Mouse (Mus musculus) heart, postnatal 36 days (tissue): ENCODE results near the gene Rita1. TPM values are rescaled to one million over a fixed set of nuclear protein-coding genes. Genes with fewer than 3 reads are reported as not detected.
A peak's percentile ranks its signal among the peaks of the same experiment; 100 is the strongest.

Experiments
- DNase-seq, 2 experiments: peaks; one replicate each; pipeline ENCODE4 v3.0.0; 2021 to 2022
- intact Hi-C: fragments of 180-260 bp; cut with DNase I; formaldehyde crosslinking; loops from one replicate; pipeline ENCODE4 v1.15.1; 2025
- total RNA-seq, 2 experiments: library from RNA; stranded (reverse); gene quantifications; 2 replicates each; pipeline ENCODE4 v1.2.3; 2021

Rita1 gene
- total RNA-seq, 2 experiments from 2014 or later = 15.0 to 17.1 TPM

DNA sequence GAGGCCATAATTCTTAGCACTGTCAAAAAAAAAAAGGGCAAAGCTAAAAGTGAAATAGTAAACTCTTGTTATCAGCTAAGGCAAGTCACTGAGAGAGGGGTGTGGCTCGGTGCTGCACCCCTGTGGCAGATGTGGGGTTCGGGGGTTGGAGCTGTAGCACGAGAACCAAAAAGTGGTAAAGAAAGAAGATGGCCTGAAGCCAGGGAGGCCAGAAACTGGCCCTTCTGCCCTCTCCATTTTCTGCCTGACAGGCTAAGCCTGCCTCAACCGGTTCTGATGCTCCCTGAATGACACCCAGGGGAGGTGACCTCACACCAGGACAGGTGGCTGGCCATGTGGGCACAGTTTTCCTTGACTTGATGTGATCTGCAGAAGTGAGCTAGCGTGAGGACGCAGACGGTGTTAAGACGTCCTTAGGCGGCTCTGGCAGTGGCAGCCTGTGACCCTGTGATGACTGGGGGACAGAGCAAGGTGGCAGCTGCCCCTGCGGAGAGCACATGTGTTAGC, 34.4 kb downstream of the Rita1 start:
- intact Hi-C loops = no loop called here
- no peak for DNase-seq

DNA sequence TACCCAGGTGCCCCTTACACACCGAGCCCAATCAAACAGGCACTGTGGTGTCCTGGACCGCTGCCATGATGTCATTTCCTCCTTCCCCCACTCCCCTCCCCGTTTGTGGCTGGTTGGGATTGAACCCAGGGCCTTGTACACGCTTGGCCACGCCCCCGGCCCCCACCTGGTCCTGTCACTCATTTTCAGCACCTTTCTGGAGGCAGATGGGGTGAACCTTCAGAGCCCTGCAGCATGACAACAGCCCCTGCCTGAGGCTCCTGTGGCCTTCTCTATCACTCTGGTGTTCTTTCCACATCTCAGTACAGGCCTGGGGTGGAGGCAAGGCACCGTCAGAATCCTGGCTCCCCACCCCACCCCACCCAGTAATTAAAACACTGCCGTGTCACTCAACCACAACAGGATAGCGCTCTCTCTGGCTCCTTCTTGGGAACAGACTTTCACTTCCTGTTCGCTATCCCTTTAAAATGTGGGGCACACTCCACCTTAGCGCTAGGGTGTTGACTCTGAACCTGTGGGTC, 35.5 kb downstream of the Rita1 start:
- no peak for DNase-seq
- intact Hi-C loops = no loop called here

DNA sequence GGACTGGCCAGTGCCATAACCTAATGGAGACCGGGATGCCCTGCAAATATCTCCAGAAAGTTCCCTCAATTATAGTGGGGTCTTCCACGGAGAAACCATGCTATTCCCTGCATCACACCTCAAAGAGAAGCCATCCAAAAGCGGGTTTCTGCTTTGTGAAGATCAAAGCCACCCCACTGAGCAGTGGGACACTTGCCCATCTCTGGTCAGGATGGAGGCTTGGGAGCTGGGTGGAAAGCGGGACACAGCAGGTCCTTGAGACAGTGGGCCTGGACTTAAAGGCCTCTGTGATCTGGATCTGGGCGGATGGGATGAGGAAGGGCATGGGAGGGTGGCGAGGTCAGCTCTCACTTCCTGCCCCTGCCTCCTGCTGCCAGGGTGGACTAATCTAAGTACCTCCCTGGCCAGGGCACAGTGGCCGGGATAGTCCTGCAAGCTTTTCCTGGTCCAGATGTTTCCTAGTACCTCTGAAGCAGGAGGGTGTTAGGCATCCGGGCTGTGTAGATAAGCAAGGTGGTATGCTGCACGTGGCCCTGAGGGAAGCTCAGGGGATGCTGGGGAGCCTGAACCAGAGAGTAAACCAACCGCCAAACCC, 37.8 kb downstream of the Rita1 start:
- no peak for DNase-seq
- intact Hi-C loops = no loop called here

DNA sequence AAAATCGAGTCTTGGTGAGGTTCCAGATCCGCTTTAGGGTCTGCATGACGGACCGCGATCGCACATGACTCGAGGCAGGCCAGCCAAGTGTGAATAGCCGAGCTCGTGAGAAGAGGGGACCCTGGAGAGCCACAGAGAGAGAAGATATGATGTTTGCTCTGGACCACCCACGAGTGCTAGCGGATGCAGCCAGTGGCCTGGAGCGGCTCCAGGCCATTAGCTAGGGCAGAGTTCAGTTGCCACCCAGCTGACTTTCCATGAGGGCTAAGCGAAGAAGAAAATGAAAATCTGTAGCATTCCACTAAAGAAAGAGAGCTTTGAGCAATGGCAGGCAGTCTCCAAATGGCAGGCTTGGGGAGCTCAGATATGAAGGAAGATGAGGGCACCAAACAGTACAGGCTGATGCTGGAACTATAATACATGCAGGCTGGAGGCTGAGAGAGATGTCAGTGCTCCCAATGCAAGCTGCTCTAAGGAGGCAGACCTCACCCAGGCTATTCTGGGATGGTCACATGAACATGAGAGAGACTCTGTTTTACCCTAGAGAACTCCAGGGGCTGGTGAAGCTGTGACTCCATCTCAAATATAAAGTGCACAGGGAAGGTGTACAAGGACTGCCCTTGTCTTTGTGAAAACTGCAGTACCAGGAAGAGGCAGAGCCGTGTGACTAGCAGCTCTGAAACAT, 41.2 kb downstream of the Rita1 start:
- no peak for DNase-seq

DNA sequence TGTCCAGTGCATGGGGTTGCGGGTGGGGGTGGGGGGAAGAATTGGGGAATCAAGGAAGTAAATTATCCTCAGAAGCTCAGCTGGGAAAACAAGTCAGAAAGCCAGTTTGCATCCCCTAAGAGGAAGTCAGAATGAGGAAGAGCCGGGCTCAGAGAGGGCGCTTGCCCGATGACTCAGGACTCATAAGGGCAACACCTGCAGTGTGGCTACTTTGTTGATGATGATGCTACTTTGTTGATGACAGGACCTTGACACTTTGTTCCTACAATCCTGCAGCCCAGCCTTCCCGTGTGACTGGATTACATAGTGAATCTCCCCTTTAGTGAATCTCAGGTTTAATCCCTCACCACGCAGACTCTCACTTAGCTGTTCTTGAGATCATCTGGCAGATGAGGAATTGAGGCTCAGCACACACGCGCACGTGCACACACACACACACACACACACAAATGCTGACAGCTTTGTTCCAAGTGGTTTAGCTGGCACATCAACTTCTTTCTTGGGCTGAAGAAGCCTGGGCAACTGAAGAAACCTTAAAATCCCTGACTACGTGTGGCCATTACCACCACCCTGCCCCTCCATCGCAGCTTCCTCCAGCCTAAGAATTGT, 42.0 kb downstream of the Rita1 start:
- DNase-seq = no peak
- intact Hi-C loops = no loop called here

More for the DNA sequence above, 41.2 kb downstream of the Rita1 start:
- intact Hi-C loops = no loop called here

DNA sequence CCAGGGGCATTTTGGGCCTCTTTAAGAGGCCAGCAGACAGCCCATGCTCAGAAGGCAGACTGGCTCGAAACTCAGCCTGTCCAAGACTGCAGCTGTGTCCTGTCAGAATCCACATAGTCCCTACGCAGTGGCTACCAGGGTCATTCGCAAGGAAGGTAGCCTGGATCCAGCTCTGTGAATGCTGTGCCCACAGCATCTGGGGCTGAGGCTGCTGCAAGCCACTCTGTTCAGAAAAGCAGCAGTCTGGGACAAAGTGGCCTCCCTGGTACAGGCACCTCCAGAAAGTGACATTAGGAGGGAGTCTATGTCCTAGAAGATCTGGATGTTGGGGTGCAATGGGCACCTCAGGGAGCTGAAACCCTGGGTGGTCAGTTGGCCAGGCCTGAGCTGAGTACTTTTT, 42.6 kb downstream of the Rita1 start:
- intact Hi-C loops = loop anchor here (2.0 kb wide), 1 partner anchor 17 kb away; no protein-coding TSS in a partner anchor

DNA sequence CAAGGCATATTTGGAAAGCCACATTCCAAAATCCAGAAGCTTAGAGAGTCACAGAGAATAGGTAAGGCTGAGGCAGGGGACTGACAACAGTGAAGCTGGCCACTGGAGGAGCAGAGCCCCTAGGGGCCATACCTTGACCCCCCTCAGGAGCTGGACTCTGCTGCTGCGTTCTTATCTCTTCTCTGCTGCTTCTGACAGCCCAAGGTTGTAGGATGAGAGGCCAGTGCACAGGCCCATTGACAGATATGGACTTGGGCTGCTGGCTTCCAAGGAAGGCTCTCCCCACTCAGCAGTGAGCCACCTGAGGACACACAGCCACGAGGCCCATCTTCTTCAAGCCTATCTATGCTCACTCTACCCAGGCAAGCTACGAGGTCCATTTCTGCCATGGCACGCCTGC, 43.4 kb downstream of the Rita1 start:
- intact Hi-C loops = loop anchor here (2.0 kb wide), 1 partner anchor 18 kb away; no protein-coding TSS in a partner anchor
- DNase-seq = no peak

More for the DNA sequence above, 42.6 kb downstream of the Rita1 start:
- no peak for DNase-seq

DNA sequence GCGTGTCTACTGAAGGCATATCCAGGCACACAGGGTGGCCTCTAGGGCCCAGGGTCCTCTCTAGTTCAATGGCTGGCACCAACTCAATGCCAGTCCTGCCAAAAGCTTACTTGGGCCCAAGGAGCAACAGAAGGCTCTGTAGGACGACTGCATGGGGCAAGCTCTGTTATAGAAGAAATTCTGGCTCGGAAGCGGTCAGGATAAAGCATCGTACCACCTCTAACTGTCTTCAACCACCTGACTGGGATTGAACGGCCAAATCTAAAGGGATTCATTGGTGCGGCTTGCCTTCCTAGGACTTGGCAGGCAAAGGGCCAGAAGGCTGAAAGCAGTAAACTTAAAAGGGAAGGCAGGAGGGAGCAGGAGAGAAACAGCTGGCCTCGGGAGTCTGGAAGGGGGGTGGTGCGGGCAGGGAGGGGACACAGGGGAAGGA, 44.0 kb downstream of the Rita1 start:
- DNase-seq = no peak

DNA sequence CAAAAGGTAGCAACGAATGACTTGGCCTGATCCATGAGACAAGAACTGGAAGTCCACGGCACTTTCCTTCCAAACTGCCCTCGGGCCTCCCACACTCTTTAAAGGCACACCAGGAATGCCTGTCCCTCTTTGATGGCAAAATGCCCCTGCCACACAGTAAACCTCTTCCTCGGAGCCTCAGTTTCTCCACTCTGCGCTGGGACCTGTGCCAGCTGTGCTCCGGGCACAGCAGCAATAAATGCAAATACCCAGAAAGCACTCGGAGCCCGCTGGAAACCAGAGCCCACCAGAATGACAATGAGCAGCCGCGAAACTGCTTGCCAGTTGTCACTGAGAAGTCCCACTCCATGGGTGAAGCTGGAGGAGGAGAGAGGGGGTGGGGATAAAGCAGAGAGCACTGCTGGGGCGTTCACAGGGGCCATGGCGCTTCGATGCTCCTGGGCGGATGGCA, 44.6 kb downstream of the Rita1 start:
- DNase-seq = no peak
- intact Hi-C loops = loop anchor here (2.0 kb wide), 1 partner anchor 19 kb away; no protein-coding TSS in a partner anchor

More for the DNA sequence above, 44.0 kb downstream of the Rita1 start:
- intact Hi-C loops = loop anchor here (2.0 kb wide), 1 partner anchor 18 kb away; no protein-coding TSS in a partner anchor

DNA sequence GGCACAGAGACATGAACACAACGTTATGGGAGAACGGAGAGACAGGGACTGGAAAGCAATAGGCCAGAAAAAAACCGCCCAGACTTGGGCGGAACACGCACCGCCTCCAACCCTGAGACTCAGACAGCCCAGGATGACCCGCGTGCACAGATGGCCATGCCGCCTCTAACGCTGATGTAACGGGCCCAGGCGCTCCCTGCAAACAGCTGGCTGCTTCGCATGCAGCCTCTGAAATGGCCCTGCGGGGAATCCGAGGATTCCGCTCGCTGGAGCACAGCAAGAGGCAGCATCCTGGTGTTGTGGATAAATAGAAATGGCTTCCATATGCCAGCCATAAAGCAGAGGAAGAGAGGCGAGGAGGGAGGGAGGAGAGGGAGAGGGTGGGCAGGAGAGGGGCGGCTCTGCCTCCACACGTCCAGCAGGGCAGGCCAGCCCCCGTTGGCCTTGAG, 45.1 kb downstream of the Rita1 start:
- peak; percentile 52 to 68 for DNase-seq
- intact Hi-C loops = no loop called here

DNA sequence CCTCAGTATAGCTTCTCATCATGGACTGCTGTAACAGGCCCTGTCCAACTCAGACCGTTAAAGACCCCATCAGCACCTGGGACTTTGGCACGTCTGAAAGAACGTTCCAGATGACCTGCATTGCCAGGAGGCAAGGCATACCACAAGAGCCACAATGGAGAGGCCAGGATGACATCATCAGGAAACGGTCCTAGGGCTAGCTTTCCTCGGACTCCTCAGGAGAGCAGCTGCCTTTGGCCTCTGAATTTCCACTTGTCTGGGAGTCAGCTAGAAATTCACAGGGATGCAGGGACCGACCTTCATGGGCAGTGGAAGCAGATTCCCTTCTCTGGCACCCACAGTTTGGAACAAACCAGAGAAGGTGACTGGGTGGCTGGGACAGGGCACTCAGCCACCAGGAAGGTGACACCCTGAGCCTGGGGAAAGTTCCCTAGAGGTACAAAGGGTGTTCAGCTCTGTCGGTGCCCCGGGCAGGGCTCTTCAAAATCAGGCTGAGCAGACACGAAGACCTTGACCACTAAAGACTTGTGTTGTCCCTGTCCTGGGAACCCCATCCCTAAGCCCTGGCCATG, 45.6 kb downstream of the Rita1 start:
- peak in 1 of 2 experiments; percentile 60 for DNase-seq
- intact Hi-C loops = no loop called here

DNA sequence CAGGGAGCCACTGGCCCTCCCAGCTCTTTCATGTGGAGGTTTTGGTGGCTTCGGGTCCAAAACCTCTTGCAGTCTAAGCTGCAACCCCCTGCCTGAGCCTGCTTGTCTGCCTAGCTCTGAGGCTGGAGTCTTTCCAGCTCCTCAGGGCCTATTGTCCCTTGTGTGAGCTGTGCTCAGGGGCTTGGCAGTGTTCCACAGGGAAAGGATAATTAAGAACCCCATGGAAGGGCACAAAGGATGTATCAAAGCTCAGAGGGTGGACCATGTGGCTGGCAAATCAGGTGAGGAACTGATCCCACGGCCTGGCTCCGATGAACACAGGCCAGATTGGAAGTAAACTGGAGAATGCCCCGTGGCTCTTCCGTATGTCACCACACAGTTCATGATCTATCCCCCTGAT, 46.3 kb downstream of the Rita1 start:
- intact Hi-C loops = no loop called here

DNA sequence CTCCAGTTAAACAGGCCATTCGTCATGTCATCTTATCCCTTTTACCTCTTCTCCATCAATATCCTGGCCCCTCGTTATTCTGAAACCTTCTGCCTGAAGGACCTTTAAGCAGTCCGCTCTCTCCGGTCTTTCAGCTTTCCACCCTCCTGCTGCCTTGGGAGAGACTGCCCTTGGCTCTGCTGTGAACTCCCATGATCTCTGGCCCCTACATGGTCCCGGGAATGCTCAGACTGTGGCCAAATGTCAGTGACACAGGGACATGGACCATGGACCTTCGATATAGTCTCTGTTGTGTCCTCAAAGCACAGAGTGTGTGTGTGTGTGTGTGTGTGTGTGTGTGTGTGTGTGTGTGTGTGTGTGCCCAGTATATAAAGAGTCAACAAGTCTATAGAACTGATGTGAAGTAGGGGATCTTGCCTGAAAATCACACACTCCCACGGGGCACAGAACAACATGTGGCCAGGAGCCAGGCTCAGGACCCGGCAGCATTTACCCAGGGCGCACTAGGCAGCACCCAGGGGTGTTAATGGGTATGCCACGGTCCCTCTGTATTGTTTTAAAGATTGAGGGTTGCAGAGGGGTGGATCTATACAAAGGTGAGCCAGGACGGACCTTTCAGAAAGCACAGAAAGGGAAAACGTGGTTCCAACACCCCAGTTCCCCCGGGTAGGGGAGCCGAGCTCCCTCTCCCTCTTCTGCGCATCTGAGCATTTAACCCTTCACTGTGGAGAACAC, 47.1 kb downstream of the Rita1 start:
- no peak for DNase-seq
- intact Hi-C loops = no loop called here

More for the DNA sequence above, 46.3 kb downstream of the Rita1 start:
- DNase-seq = no peak

DNA sequence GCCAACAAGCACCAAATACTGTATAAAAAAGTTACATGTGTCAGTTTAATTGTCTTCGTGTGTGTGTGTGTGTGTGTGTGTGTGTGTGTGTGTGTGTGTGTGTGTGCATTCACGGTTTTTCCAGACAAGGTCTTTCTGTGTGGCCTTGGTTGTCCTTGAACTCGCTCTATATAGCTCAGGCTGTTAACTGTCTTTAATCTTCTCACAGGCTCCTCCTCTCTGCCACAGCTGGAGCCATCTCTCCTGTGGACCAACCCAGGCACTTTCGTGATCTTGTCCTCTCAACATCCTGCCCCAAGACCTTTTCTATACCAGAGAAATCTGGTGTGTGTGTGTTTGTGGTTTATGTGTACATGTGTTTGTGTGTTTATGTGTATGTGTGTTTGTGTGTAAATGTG, 48.5 kb downstream of the Rita1 start:
- DNase-seq = no peak
- intact Hi-C loops = loop anchor here (5.0 kb wide), 1 partner anchor 47 kb away; no protein-coding TSS in a partner anchor

DNA sequence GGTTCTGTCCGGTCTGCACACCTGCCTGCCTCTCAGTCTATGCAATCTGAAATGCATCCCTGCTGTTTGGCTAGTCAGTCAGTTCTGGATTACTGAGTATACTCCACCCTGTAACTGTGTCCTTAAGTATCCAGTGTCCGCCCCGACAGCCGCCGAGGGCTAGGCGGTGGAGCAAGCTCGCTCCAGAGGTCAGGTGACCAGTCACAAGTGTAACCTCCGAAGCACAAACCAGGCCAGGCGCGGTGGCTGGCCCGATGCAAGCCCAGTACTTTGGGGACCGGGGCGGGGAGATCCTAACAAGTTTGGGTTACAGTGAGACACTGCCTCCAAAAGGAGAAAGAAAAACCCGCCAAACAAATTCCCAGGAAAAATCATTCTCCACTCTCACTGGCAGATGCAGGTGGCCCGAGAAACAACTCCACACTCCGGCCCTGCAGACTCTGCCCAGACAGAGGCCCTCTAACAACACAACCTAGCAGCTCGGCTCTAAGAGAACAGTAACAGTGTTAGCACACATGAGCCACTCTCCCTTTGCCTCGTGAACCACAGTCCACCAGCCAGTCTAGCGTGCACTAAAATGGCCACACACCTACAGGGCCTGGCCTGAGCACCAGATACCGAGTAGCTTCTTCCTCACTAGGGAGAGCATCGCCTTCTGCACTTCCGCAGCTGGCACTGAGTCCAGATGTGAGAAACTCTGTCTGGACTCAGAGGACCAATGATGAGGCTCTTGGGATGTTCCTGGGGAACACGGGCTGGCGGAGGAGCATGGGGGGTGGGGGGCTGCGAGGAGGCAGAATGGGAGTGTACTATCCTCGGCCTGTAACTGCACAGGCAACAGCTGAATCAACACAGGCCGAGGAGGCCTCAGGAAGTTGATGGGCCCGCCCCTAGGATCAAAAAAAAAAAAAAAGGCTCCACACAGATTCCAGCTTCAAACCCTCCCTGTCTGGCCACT, 49.2 kb downstream of the Rita1 start:
- intact Hi-C loops = loop anchor here (5.0 kb wide), 1 partner anchor 46 kb away; no protein-coding TSS in a partner anchor

DNA sequence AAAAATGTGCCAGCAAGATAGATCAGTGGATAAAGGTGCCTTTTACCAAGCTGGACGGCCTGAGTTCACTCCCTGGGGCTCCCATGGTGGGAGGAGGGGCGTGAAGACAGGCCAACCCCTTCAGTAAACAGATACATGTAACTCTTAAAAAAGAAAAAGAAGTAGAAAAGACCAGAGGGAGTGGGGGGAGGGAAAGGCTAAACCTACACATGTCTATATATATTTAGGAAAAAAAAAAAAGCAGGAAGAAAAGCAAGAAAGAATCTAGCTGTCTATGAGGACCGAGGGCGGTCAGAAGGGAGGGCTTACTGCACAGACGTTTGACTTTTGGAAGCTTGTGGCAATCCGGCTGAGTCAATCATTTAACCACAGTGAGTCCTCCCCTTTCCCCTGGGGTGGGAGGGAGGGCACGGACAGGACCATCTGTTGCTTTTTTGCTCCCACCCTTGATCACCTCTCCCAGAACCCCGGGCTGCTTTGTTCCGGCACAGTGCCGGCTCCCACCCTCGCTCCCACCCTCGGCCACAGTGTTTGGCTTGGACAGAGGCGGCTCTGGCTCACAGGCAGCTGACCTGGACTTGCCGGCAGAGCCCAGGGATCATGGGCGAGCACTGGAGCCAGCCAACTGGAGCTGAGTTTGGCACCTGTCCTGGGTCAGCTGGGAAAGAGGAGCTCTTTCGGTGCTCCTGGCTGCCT, 51.6 kb downstream of the Rita1 start:
- intact Hi-C loops = loop anchor here (5.0 kb wide), 1 partner anchor 43 kb away; no protein-coding TSS in a partner anchor

More for the DNA sequence above, 49.2 kb downstream of the Rita1 start:
- peak; percentile 64 to 68 for DNase-seq

DNA sequence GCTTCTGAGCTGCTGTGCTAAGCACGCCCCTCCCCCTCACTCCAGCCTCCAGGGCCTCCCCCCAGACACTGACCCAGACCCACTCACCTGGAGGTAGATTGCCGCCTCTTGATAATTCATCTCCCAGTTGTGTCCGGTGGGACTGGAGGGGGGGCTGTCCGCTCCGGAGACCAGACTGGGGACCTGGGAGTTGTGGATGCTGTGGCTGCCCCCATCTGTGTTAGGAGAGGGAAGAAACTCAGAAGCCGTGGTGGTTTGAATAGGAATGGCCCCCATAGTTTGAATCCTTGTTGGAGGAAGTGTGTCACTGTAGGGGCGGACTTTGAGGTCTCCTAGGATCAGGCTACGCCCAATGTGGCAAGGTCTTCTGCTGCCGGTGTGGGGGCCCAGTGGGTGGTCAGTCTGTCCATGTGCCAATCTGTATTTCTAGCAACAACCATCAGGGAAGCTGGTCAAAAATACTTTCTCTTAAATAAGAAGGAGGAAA, 52.2 kb downstream of the Rita1 start:
- DNase-seq = no peak
- intact Hi-C loops = loop anchor here (5.0 kb wide), 1 partner anchor 43 kb away; no protein-coding TSS in a partner anchor

More for the DNA sequence above, 51.6 kb downstream of the Rita1 start:
- DNase-seq = peak; percentile 75 to 83

DNA sequence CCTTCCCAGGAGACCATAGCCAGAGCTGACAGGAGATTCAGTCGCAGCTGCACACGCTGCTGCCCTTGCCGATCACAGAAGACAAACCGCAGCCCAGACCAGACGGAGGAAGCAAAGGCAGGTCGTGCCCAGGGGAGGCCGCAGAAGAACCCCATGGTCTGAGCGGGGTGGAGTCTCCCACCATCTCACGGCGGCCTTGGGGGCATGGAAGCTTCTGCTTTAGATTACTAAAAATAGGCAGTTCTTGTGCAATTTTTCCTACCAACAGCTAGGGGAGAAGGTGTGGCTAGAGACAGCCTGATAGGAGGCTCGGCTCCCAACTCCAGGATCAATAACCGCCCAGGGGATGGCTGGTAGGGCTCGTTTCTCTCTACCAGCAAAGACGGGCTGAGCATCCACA, 53.6 kb downstream of the Rita1 start:
- intact Hi-C loops = no loop called here
- DNase-seq = no peak
